Mouse (Mus musculus): ENCODE measurements around the gene Dusp10.

The Dusp10 gene

DNA sequence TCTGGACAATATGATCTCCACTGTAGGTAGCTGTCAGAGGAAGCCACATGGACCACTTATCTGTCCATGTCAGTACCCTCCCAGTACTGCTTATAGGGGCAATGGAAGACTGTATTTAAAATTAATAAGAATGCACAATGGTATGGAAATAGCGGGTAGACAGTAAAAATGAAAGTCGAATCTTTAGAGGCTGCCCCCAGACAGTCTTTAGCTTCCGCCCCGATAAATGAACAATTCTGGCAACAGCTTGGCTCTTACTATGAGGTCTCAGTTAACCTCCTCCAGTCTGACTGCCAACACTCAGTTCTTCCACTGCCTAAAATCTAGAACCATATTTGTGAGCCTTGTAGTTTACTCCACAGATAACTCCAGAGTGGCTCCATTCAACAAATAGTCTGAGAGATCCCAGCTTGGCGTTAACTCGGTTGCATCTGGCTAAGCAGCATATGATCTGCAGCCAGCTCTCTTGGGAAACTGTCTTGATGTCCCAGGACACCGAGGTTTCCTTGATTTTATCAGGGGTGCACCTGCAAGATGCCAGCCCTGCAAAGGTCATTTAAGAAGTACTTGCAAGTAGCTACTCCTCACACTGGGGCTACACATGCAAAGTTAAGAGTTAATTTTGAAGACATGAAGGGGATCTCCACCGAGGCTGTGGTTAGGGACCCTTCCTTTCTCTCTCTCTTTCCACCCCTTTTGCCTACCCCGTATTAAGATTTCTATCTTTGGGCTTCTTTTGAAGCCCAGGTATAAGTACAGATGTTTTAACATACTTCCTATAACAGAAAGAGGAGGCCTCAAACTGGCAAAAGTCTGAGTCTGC, 88.0 kb downstream of the Dusp10 start:
- DNase-seq (ENCODE audit: low spot score), result no peak

DNA sequence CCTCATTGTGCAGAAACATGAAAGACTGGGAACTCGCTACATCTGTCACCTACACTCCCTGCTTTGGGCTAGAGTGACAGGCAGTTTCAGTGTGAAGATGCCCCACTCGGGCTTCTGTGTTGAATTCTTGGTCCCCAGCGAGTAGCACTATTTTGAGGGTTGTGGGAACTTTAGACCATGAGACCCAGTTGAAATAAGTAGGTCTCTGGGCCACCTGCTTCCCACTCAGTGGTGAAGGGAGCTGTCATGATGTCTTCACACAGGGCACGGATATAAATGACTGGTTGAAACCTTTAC, 88.6 kb downstream of the Dusp10 start:
- no peak for DNase-seq (ENCODE audit: low spot score)

DNA sequence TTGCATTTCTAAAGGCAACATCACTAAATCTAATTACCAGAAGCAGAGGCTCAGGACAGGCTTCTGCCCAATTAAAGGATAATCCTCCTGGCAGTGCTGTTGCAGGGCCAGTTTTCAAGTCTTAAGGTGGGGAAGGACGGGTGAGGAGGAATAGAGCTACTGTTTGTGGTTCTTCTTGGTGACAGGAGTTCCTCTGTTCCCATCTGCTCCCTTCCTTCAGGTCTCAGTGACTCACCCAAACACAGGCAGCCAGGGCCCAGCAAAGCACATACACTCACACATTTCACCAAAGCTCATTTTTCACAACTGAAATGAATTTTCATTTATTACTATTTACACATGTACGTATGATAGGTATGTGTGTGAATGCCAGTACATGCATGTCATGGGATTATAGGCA, 93.7 kb downstream of the Dusp10 start:
- no peak for DNase-seq (ENCODE audit: low spot score)

DNA sequence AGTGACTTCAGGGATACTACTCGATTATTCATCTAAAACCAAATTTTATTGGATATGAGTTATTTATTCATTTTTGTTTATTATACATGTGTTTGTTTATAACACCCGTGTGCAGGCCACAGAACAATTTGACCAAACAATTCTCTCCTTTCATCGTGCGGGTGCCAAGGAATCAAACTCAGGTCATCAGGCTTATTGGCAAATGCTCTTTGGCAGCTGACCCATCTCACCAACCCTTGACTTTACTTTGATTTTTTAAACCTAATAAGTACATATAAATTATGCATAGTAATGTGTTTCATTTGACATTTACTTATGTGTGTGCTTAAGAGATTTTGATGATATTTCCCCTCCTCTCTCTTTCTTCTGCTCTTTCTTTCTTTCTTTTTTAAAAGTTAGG, 94.3 kb downstream of the Dusp10 start:
- DNase-seq (ENCODE audit: low spot score), result no peak

DNA sequence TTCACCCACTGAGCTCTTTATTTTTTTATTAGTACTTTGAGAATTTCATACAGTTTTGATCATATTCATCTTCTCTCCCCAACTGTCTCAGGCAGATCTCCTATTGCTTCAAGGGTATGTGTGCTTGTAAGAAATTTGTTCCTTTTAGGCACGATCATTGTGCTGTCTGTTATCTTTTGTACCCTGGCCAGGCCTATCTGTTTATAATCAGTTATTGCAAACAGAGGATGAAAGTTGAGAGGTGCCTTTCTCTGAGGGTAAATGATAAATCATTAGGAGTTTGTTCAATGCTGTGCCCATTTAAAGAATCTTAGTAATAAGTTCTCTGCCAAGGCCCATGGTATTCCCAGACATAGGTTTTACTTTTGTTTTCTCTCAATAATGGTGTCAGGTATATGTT, 95.2 kb downstream of the Dusp10 start:
- no peak for DNase-seq (ENCODE audit: low spot score)

DNA sequence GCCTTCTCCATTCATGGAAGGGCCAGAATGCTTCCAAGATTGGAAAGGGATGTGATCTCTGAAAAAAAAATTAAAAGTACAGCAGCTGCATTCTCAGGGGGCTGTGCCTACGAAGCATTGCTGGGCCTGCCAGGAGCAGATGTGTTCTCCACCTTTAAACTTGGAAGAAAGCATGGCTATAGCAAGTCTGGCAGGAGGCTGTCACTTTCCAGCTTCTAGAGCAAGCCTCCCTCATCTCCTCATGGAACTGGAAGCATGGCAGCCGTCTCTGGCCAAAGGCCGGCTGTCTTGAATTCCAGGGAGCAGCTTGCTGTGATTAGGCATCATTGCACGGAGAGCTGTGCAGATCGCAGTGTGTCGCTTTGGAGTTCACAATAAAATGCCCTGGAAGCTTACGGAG, 104.5 kb downstream of the Dusp10 start:
- no peak for DNase-seq (ENCODE audit: low spot score)

DNA sequence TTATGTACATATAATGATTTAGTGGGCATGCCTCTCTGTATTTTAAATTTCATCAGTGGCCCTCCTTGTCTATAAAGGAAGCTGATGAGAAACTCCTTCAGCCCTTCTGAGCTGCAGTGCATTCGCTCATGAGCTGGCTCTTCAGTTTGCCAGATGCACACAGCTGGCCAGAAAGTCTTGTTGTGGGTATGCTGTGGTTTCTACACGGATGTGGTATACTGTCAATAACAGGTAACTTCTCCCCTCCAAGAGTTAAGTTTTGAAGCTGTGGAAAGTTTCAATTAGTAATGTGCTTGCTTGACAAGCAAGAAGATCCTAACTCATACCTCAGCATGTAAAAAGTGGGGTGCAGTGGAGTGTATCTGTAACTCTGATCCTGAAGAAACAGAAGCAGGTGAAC, 104.9 kb downstream of the Dusp10 start:
- DNase-seq (ENCODE audit: low spot score), result no peak

DNA sequence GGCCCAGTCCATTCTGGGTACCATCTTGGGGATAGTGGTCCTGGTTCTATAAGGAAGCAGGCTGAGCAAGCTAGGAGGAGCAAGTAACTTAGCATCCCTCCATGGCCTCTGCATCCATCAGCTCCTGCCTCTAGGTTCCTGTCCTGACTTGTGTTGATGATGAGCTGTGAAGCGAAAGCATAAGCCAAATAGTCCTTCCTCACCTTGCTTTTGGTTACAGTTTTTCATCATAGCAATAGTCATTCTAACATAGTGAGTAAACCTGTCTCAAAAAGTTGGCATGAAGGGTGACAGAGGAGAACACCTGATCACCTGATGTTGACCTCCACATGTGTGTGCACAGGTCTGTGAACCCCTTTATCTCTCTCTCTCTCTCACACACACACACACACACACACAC, 105.5 kb downstream of the Dusp10 start:
- no peak for DNase-seq (ENCODE audit: low spot score)
